Comparison of ENCODE assay signal across 18 mouse cellular contexts in genomic region chr2:133649874-133650481, GRCm38 (mm10).
A peak's percentile ranks its signal among the peaks of the same experiment; 100 is the strongest.
DNase-seq lines count a peak whose midpoint lies in the region; ATAC-seq lines count a peak whose summit lies in the region.
"Had no signal": no experiment of that assay in that cellular context is flagged by ENCODE, and none has a peak within 500 bp of the region (broad histone marks: within the 10 kb centered on the region; RNA-seq: fewer than 3 reads in every experiment).

No protein-coding gene starts in this region.

- no peaks in the 10 kb centered on the region for H3K9me3 ChIP-seq in kidney, embryonic 15.5 days (replicated peaks)
- H3K9me3 ChIP-seq in limb, embryonic 12.5 days: no peaks in the 10 kb centered on the region
- no peaks in the 10 kb centered on the region for H3K9me3 ChIP-seq in hindbrain, embryonic 10.5 days
- H3K9me3 ChIP-seq: embryonic facial prominence, embryonic 12.5 days; forebrain, embryonic 12.5 days had no signal

- peaks cover 3% of the 10 kb centered on the region; the same call in 1 of the 2 replicates for H3K4me1 ChIP-seq in kidney, embryonic 15.5 days
- H3K4me1 ChIP-seq in limb, embryonic 12.5 days (replicated peaks): peaks cover 9% of the 10 kb centered on the region
- no peaks in the 10 kb centered on the region for H3K4me1 ChIP-seq in hindbrain, embryonic 10.5 days (replicated peaks)
- H3K4me1 ChIP-seq: embryonic facial prominence, embryonic 12.5 days; forebrain, embryonic 12.5 days had no signal

- peak; percentile 68 for ATAC-seq in kidney, embryonic 15.5 days (replicated peaks; ENCODE audit: low FRiP score)
- ATAC-seq in common myeloid progenitor, adult 5-6 weeks (replicated peaks; ENCODE audit: low read depth, poor library complexity, severe bottlenecking): peak; percentile 96
- peak; percentile 53 for ATAC-seq in granulocyte monocyte progenitor cell, adult 5-6 weeks (replicated peaks; ENCODE audit: poor library complexity, severe bottlenecking)
- 0 out of 2 replicates have a peak, but pooled peaks have one; percentile 56 for ATAC-seq in limb, embryonic 12.5 days (ENCODE audit: insufficient number of reproducible peaks, insufficient read depth, low FRiP score, low TSS enrichment, low read depth)
- ATAC-seq: forebrain, embryonic 16.5 days; hindbrain, embryonic 16.5 days had no signal

- 34% methylated on average over 6 of the region's 6 CpGs for WGBS in kidney, embryonic 15.5 days
- 37% methylated on average over 6 of the region's 6 CpGs for whole genome bisulfite sequencing in limb, embryonic 12.5 days
- 91% methylated on average over 6 of the region's 6 CpGs for WGBS in hindbrain, embryonic 10.5 days

- intact Hi-C loops in left cerebral cortex, postnatal 36 days (cut with DNase I): no loop called here

- no peak overlapping the region for H3K9ac ChIP-seq in kidney, embryonic 15.5 days
- H3K9ac ChIP-seq in limb, embryonic 12.5 days (replicated peaks): no peak overlapping the region
- H3K9ac ChIP-seq: embryonic facial prominence, embryonic 12.5 days; forebrain, embryonic 12.5 days had no signal

- no peak overlapping the region for H3K4me2 ChIP-seq in kidney, embryonic 15.5 days
- H3K4me2 ChIP-seq in limb, embryonic 12.5 days: no peak overlapping the region
- H3K4me2 ChIP-seq: embryonic facial prominence, embryonic 12.5 days; forebrain, embryonic 12.5 days had no signal

- no peak overlapping the region for H3K27ac ChIP-seq in kidney, embryonic 15.5 days
- H3K27ac ChIP-seq in limb, embryonic 12.5 days: no peak overlapping the region
- no peak overlapping the region for H3K27ac ChIP-seq in hindbrain, embryonic 10.5 days
- H3K27ac ChIP-seq: embryonic facial prominence, embryonic 12.5 days; forebrain, embryonic 12.5 days had no signal

- no peak overlapping the region for H3K4me3 ChIP-seq in kidney, embryonic 15.5 days (replicated peaks)
- H3K4me3 ChIP-seq in limb, embryonic 12.5 days (replicated peaks): no peak overlapping the region
- H3K4me3 ChIP-seq in hindbrain, embryonic 10.5 days: no peak overlapping the region
- H3K4me3 ChIP-seq: embryonic facial prominence, embryonic 12.5 days; forebrain, embryonic 12.5 days had no signal

- DNase-seq in kidney, postnatal 10 days: no peak
- no peak for DNase-seq in hindbrain, embryonic 10.5 days (ENCODE audit: low spot score)
- DNase-seq in left cerebral cortex, postnatal 36 days (ENCODE audit: low spot score in 2 of 2): no peak
- no peak for DNase-seq in spleen, postnatal 10 days (ENCODE audit: low spot score in 2 of 2)
- DNase-seq: adrenal gland, postnatal 10 days; cerebellum, adult 11 months; cerebellum, adult 8-10 months; gastrocnemius, postnatal 10 days; heart, postnatal 10 days; heart, postnatal 4 days had no signal

- H3K27me3 ChIP-seq in kidney, embryonic 15.5 days: no peaks in the 10 kb centered on the region
- no peaks in the 10 kb centered on the region for H3K27me3 ChIP-seq in limb, embryonic 12.5 days
- no peaks in the 10 kb centered on the region for H3K27me3 ChIP-seq in hindbrain, embryonic 10.5 days (ENCODE audit: insufficient read depth, poor library complexity, severe bottlenecking)
- H3K27me3 ChIP-seq: embryonic facial prominence, embryonic 12.5 days; forebrain, embryonic 12.5 days had no signal

- H3K36me3 ChIP-seq in kidney, embryonic 15.5 days: no peaks in the 10 kb centered on the region
- H3K36me3 ChIP-seq in limb, embryonic 12.5 days: no peaks in the 10 kb centered on the region
- H3K36me3 ChIP-seq in hindbrain, embryonic 10.5 days: no peaks in the 10 kb centered on the region
- H3K36me3 ChIP-seq: embryonic facial prominence, embryonic 12.5 days; forebrain, embryonic 12.5 days had no signal
